Mouse (Mus musculus): ENCODE results near the gene Sort1.

GRCm38 (mm10) chr3:108372274-108372673 lies 88.4 kb downstream of the Sort1 start:
- no peak for TF ChIP-seq CTCF (IDR thresholded peaks at IDR 0.05; ENCODE audit: borderline replicate concordance, insufficient read depth, low read depth, low read length)
- no peak for TF ChIP-seq POLR2A (IDR thresholded peaks at IDR 0.05; ENCODE audit: borderline replicate concordance, insufficient read depth, low read length)

Measured in cerebellum, adult 2 months (tissue).